Mouse (Mus musculus) heart, postnatal 4 days (tissue): ENCODE measurements around the gene Chkb. TPM values are rescaled to one million over a fixed set of nuclear protein-coding genes. Genes with fewer than 3 reads are reported as not detected.

ENCODE experiments used
- DNase-seq: peaks from one replicate; pipeline ENCODE4 v3.0.0; 2021
- total RNA-seq, 2 experiments: library from RNA; stranded (reverse); gene quantifications; 2 replicates each; pipeline ENCODE4 v1.2.3; 2021

Gene Chkb
- total RNA-seq, 2 experiments from 2014 or later: 68.2 to 94.0 TPM

- no peak for DNase-seq
These were observed 31.6 kb downstream of the Chkb start for GRCm38 (mm10) chr15:89398146-89398545.

GRCm38 (mm10) chr15:89396883-89397282 lies 32.8 kb downstream of the Chkb start:
- no peak for DNase-seq

- no peak for DNase-seq
These were observed 39.6 kb downstream of the Chkb start for GRCm38 (mm10) chr15:89390081-89390480.

GRCm38 (mm10) chr15:89387127-89387526 lies 42.6 kb downstream of the Chkb start:
- DNase-seq: no peak

GRCm38 (mm10) chr15:89384617-89385016 lies 45.1 kb downstream of the Chkb start, which contains the start of gene Klhdc7b:
Klhdc7b (plus strand) TSS chr15:89384917.
- no peak for DNase-seq

GRCm38 (mm10) chr15:89379429-89379828 lies 50.3 kb downstream of the Chkb start:
- DNase-seq: peak; percentile 47

- DNase-seq: peak; percentile 50
These were observed 50.8 kb downstream of the Chkb start, which contains the start of gene Odf3b for GRCm38 (mm10) chr15:89378831-89379401. Odf3b (minus strand) TSS chr15:89379282.

GRCm38 (mm10) chr15:89377938-89378828 lies 51.5 kb downstream of the Chkb start:
- no peak for DNase-seq

- DNase-seq: no peak
These were observed 52.3 kb downstream of the Chkb start for GRCm38 (mm10) chr15:89377362-89377761.

GRCm38 (mm10) chr15:89376957-89377356 lies 52.8 kb downstream of the Chkb start, which contains the start of gene Tymp:
Tymp (minus strand) TSS chr15:89377039.
- no peak for DNase-seq

Other genes starting within 250 kb of the Chkb start
- 100 to 1,000 TPM; 132 to 137 TPM for gene Plxnb2, start 249.1 kb downstream of the Chkb start, total RNA-seq
- gene Dennd6b, start 233.4 kb downstream of the Chkb start, total RNA-seq: 10 to 100 TPM in 1 of 2 experiments, 1 to 10 TPM in 1; 8.7 to 10.3 TPM
- gene Ppp6r2, start 218.4 kb downstream of the Chkb start, total RNA-seq: 10 to 100 TPM; 51.4 to 54.7 TPM
- gene Sbf1, start 114.6 kb downstream of the Chkb start, total RNA-seq: 10 to 100 TPM; 78.6 to 83.4 TPM
- not detected for gene Adm2, start 107.2 kb downstream of the Chkb start, total RNA-seq
- gene Miox, start 95.5 kb downstream of the Chkb start, total RNA-seq: not detected
- gene Lmf2, start 74.2 kb downstream of the Chkb start, total RNA-seq: 10 to 100 TPM; 54.0 to 55.5 TPM
- 10 to 100 TPM; 91.0 to 99.7 TPM for gene Ncaph2, start 74.2 kb downstream of the Chkb start, total RNA-seq
- 10 to 100 TPM; 13.6 to 14.1 TPM for gene Sco2, start 56.1 kb downstream of the Chkb start, total RNA-seq
- gene Tymp, start 52.9 kb downstream of the Chkb start, total RNA-seq: under 1 TPM; 0.31 to 0.72 TPM
- gene Odf3b, start 50.6 kb downstream of the Chkb start, total RNA-seq: under 1 TPM; 0.26 to 0.72 TPM
- gene Klhdc7b, start 45.0 kb downstream of the Chkb start, total RNA-seq: not detected
- gene Syce3, start 19.4 kb downstream of the Chkb start, total RNA-seq: not detected
- 100 to 1,000 TPM; 585 to 617 TPM for gene Cpt1b, start 4.0 kb downstream of the Chkb start, total RNA-seq
- 1 to 10 TPM; 1.1 to 1.8 TPM for gene C730034F03Rik, start 319 bp downstream of the Chkb start, total RNA-seq
- gene Gm44502, start 212 bp downstream of the Chkb start, total RNA-seq: 10 to 100 TPM in 1 of 2 experiments, 1 to 10 TPM in 1; 2.1 to 11.6 TPM
- gene Mapk8ip2, start 24.0 kb upstream of the Chkb start, total RNA-seq: under 1 TPM; 0.10 to 0.34 TPM
- gene Arsa, start 47.5 kb upstream of the Chkb start, total RNA-seq: 10 to 100 TPM; 12.0 to 14.6 TPM
- 10 to 100 TPM; 70.0 to 73.7 TPM for gene Shank3, start 69.7 kb upstream of the Chkb start, total RNA-seq
- 1 to 10 TPM in 1 of 2 experiments, under 1 TPM in 1; 0.76 to 1.3 TPM for gene Acr, start 138.4 kb upstream of the Chkb start, total RNA-seq
- gene Rabl2, start 162.0 kb upstream of the Chkb start, total RNA-seq: 1 to 10 TPM; 6.9 to 8.3 TPM